Mouse (Mus musculus) stomach, embryonic 14.5 days (tissue): Measurements from ENCODE around the gene Grcc10. TPM values are rescaled to one million over a fixed set of nuclear protein-coding genes. Genes with fewer than 3 reads are reported as not detected.

Experiments
- ATAC-seq: fragments of 200-750 bp; cut with Nextera tagmentation; 2 replicates; pipeline ENCODE4 v1.8.0; 2017; ENCODE audit warnings: low read depth, moderate TSS enrichment; ENCODE audit not compliant: insufficient number of reproducible peaks, insufficient read depth, low FRiP score
- H3K27ac ChIP-seq: fragments of 300-500 bp; sonication (generic); 2 replicates; pipeline ENCODE4 v1.5.1; 2014; ENCODE audit warnings: mild to moderate bottlenecking, low read length, moderate library complexity, mixed read lengths
- H3K27me3 ChIP-seq: fragments of 300-500 bp; sonication (generic); 2 replicates; pipeline ENCODE4 v1.6.1; 2014; ENCODE audit warnings: low read length, control low read depth, mixed read lengths; ENCODE audit not compliant: control insufficient read depth, insufficient read depth
- H3K36me3 ChIP-seq: fragments of 300-500 bp; sonication (generic); 2 replicates; pipeline ENCODE4 v1.6.1; 2014; ENCODE audit warnings: mild to moderate bottlenecking, control low read depth, low read length, moderate library complexity, mixed read lengths; ENCODE audit not compliant: control insufficient read depth, insufficient read depth
- H3K4me1 ChIP-seq: fragments of 300-500 bp; sonication (generic); 2 replicates; pipeline ENCODE4 v1.6.1; 2014; ENCODE audit warnings: low read length, control low read depth, mixed read lengths; ENCODE audit not compliant: control insufficient read depth, insufficient read depth
- H3K4me2 ChIP-seq: fragments of 300-500 bp; sonication (generic); replicated peaks from 2 replicates; pipeline ENCODE4 v1.6.1; 2014; ENCODE audit warnings: low read depth, low read length, control low read depth
- H3K4me3 ChIP-seq: fragments of 300-500 bp; sonication (generic); 2 replicates; pipeline ENCODE4 v1.5.1; 2014; ENCODE audit warnings: low read depth, low read length, control low read depth
- H3K9ac ChIP-seq: fragments of 300-500 bp; sonication (generic); replicated peaks from 2 replicates; pipeline ENCODE4 v1.6.1; 2014; ENCODE audit warnings: low read depth, mild to moderate bottlenecking, control low read depth, low read length, moderate library complexity, mixed read lengths
- H3K9me3 ChIP-seq: fragments of 300-500 bp; sonication (generic); 2 replicates; pipeline ENCODE4 v1.6.1; 2016; ENCODE audit warnings: low read depth, low read length, control low read depth; ENCODE audit not compliant: control insufficient read depth
- WGBS: fragments of 180-500 bp; shearing (Covaris S2); extraction: QIAGEN DNeasy Blood & Tissue Kit; methylation state at CpG from one replicate; pipeline ENCODE4 v1.1.7; 2014; 5-methylcytosine and 5-hydroxymethylcytosine counted together
- microRNA counts: library from miRNA; unstranded; fragments of <30 nt; microRNA quantifications from one replicate; lab custom pipeline; 2016
- microRNA-seq: library from miRNA; unstranded; fragments of <30 nt; microRNA quantifications from one replicate; pipeline ENCODE4, GENCODE M21; 2016
- polyA plus RNA-seq: library from polyadenylated mRNA; unstranded; fragments of >200 nt; fragmentation: Nextera tagmentation; extraction: Ambion mirVana; gene quantifications from 2 replicates; pipeline ENCODE4 v1.2.1, GENCODE M21; 2014

The Grcc10 gene
- polyA plus RNA-seq, 1 experiment from 2014 or later: 505 TPM

DNA sequence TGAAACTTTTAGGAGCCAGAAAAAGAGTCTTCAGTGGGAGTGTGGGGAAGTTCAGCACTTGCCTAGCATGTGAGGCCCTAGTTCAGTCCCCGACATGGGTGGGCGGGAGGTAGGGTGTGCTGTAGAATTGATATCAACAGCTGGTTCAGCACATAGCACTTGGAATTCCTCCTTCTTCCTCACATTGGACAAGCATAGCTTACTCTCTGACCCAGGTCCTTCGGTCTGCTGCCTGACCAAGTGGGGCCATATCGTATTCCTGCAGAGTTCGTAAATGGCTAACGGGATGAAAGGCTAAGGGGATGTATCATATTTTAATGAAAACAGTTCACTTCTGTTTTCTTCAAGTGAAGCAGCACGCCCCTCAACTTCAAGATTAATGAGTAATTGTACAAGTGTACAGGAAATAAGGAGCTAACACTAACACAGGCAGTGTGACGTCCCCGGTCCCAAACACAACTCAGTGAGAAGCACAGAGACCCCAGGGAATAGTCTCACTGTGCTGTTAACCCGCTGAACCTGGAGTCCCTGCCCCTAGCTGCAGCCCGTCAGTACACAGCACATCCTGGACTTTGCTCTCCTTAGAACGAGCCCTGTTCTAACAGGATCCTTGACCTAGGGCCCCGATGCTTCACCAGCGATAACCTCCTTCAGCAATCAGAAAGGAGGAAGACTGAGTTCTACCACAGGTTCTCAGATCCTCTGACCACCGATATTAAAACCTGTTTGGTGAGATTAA is 47.8 kb downstream of the Grcc10 start:
- Histone ChIP-seq H3K9me3 (no peaks in the 10 kb centered on the region), H3K27ac (peak overlapping the region; percentile 55; the same call in 1 of the 2 replicates), H3K4me3 (no peak overlapping the region), H3K27me3 (no peaks in the 10 kb centered on the region), H3K4me2 (no peak overlapping the region), H3K9ac (no peak overlapping the region), H3K4me1 (peaks cover 12% of the 10 kb centered on the region; the same call in 1 of the 2 replicates), H3K36me3 (no peaks in the 10 kb centered on the region)
- ATAC-seq: no peak
- WGBS: 56% methylated on average over 15 of the region's 15 CpGs

DNA sequence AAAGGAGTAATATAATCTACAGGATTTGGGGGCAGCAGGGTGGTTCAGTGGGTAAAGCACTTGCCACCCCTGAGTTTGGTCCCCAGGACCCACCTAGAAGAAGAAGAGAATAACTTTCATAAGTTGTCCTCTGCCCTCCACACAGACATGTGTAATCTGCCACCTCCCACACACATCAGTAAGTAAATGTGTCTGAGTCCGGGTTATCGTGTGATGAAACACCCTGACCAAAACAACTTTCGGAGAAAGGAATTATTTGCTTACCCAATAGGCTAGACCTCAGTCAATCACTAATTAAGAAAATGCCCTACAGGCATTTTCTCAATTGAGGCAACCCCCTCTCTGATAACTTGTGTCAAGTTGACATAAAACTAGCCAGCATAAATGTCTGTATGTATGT is 50.7 kb downstream of the Grcc10 start:
- Histone ChIP-seq H3K27ac (no peak overlapping the region), H3K4me1 (peaks cover 12% of the 10 kb centered on the region; the same call in 1 of the 2 replicates), H3K27me3 (no peaks in the 10 kb centered on the region), H3K36me3 (no peaks in the 10 kb centered on the region), H3K4me3 (no peak overlapping the region), H3K4me2 (no peak overlapping the region), H3K9ac (no peak overlapping the region), H3K9me3 (no peaks in the 10 kb centered on the region)
- WGBS: 92% methylated on average over 3 of the region's 3 CpGs
- ATAC-seq: no peak

MicroRNAs within 50 kb of the gene (microRNA counts, 519-probe panel; counts per million panel counts)
- 3,374 counts per million, percentile 65 among the panel's probes with 10 or more counts for microRNA mmu-miR-141 (lab: Ali Mortazavi, UCI)
- microRNA mmu-miR-200c (lab: Ali Mortazavi, UCI): 4,572 counts per million, percentile 90 among the panel's probes with 10 or more counts

Small RNAs within 50 kb of the gene (microRNA-seq; reads per million reads assigned to microRNA genes)
- gene Mir141 (2,082 reads per million, percentile 81 among the genes with 10 or more reads in this experiment), gene Mir200c (14,557 reads per million, percentile 96 among the genes with 10 or more reads in this experiment)

Other genes with a start within 250 kb of the Grcc10 start
- 0.43 and 0.68 TPM in 2 replicates for gene C1rl, start 248.3 kb downstream of the Grcc10 start, polyA plus RNA-seq
- gene C1ra, start 229.0 kb downstream of the Grcc10 start, polyA plus RNA-seq: 3.0 and 3.5 TPM in 2 replicates
- gene C1s1, start 199.0 kb downstream of the Grcc10 start, polyA plus RNA-seq: 2.0 and 2.9 TPM in 2 replicates
- gene C1rb, start 171.1 kb downstream of the Grcc10 start, polyA plus RNA-seq: not detected in 2 replicates
- not detected in 2 replicates for gene C1s2, start 105.3 kb downstream of the Grcc10 start, polyA plus RNA-seq
- gene Lpcat3, start 78.3 kb downstream of the Grcc10 start, polyA plus RNA-seq: 58.6 and 60.0 TPM in 2 replicates
- gene Emg1, start 29.2 kb downstream of the Grcc10 start, polyA plus RNA-seq: 201 and 205 TPM in 2 replicates
- 290 and 305 TPM in 2 replicates for gene Phb2, start 29.0 kb downstream of the Grcc10 start, polyA plus RNA-seq
- 13.7 and 15.3 TPM in 2 replicates for gene Ptpn6, start 2.7 kb downstream of the Grcc10 start, polyA plus RNA-seq
- not detected in 2 replicates for gene Gm45234, start 14.6 kb upstream of the Grcc10 start, polyA plus RNA-seq
- 15.0 and 18.5 TPM in 2 replicates for gene Atn1, start 15.2 kb upstream of the Grcc10 start, polyA plus RNA-seq
- 9.5 and 9.7 TPM in 2 replicates for gene Eno2, start 28.3 kb upstream of the Grcc10 start, polyA plus RNA-seq
- 0.32 and 0.35 TPM in 2 replicates for gene Lrrc23, start 38.4 kb upstream of the Grcc10 start, polyA plus RNA-seq
- gene Spsb2, start 67.3 kb upstream of the Grcc10 start, polyA plus RNA-seq: 7.4 and 8.0 TPM in 2 replicates
- gene Tpi1, start 72.9 kb upstream of the Grcc10 start, polyA plus RNA-seq: 844 and 872 TPM in 2 replicates
- gene Usp5, start 88.1 kb upstream of the Grcc10 start, polyA plus RNA-seq: 121 and 123 TPM in 2 replicates
- gene Cdca3, start 88.2 kb upstream of the Grcc10 start, polyA plus RNA-seq: 151 and 163 TPM in 2 replicates
- 1.4 and 1.5 TPM in 2 replicates for gene Gnb3, start 98.9 kb upstream of the Grcc10 start, polyA plus RNA-seq
- 43.2 and 43.9 TPM in 2 replicates for gene P3h3, start 116.4 kb upstream of the Grcc10 start, polyA plus RNA-seq
- gene Gpr162, start 122.6 kb upstream of the Grcc10 start, polyA plus RNA-seq: 0.91 and 1.0 TPM in 2 replicates
- 0.28 and 0.43 TPM in 2 replicates for gene Cd4, start 146.8 kb upstream of the Grcc10 start, polyA plus RNA-seq
- 1.3 and 1.5 TPM in 2 replicates for gene Lag3, start 170.3 kb upstream of the Grcc10 start, polyA plus RNA-seq
- 320 TPM in 2 replicates for gene Ptms, start 178.7 kb upstream of the Grcc10 start, polyA plus RNA-seq
- gene Mlf2, start 190.0 kb upstream of the Grcc10 start, polyA plus RNA-seq: 341 and 354 TPM in 2 replicates
- 139 and 141 TPM in 2 replicates for gene Cops7a, start 224.2 kb upstream of the Grcc10 start, polyA plus RNA-seq